Mouse (Mus musculus): ENCODE data around the gene Pth2. TPM values are rescaled to one million over a fixed set of nuclear protein-coding genes. Genes with fewer than 3 reads are reported as not detected.

Pth2 gene
- polyA plus RNA-seq, 1 experiment from 2014 or later = not detected

DNA sequence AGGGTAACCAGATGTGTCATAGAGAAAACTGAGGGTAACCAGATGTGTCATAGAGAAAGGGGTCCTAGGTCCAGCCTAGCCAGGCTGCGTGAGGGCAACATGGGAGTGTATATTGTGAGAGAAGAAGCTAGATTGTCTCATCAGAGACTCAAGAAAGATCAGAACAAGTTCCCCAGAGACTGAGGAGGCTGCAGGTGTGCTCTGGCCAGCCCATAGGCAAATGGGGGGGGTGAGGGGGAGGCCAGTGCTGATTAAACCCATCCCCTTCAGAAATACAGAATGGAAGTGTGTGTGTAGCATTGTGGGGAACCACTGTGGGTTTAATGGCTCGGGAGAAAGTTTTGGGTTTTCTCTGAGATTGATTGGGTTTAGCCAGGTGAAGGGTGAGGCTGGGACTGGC, 40.9 kb downstream of the Pth2 start:
- Histone ChIP-seq H3K4me2 (no peak overlapping the region), H3K9ac (no peak overlapping the region), H3K36me3 (replicated peaks) (no peaks in the 10 kb centered on the region), H3K4me3 (replicated peaks) (no peak overlapping the region), H3K27ac (replicated peaks) (no peak overlapping the region), H3K4me1 (replicated peaks) (no peaks in the 10 kb centered on the region), H3K9me3 (replicated peaks) (no peaks in the 10 kb centered on the region), H3K27me3 (peaks cover 10% of the 10 kb centered on the region)
- 34% methylated on average over 2 of the region's 2 CpGs for WGBS (ENCODE audit: insufficient replicate concordance)
- no peak for ATAC-seq (ENCODE audit: insufficient read depth)

GRCm38 (mm10) chr7:45224826-45225225, 44.0 kb downstream of the Pth2 start:
- H3K36me3 ChIP-seq (replicated peaks) = no peaks in the 10 kb centered on the region
- ATAC-seq (ENCODE audit: insufficient read depth) = no peak
- WGBS (ENCODE audit: insufficient replicate concordance) = 73% methylated on average over 7 of the region's 7 CpGs

DNA sequence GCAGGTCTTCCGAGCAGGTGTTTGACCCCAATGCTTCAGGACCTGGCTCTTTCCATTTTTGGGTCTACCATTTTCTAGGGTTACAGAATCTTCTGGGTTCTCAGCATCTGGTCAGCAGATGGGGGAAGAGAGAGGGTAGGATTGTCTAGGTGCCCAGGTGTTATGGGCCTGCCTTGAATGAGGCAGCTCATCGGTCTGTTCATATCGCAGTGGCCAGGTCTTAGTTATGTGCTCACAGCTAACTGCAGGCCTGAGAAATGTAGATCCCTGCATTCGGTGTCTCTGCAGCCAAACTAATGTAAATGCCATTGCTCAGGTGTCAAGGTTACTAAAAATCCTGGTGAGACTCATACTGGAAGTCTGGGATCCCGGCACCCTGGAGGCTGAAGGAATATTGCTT, 45.6 kb downstream of the Pth2 start:
- 75% methylated on average over 5 of the region's 5 CpGs for WGBS (ENCODE audit: insufficient replicate concordance)
- Histone ChIP-seq H3K36me3 (replicated peaks) (no peaks in the 10 kb centered on the region), H3K27ac (replicated peaks) (no peak overlapping the region)

More at GRCm38 (mm10) chr7:45224826-45225225, 44.0 kb downstream of the Pth2 start:
- H3K9me3 ChIP-seq (replicated peaks) = no peaks in the 10 kb centered on the region
- no peak overlapping the region for H3K27ac ChIP-seq (replicated peaks)
- no peak overlapping the region for H3K4me2 ChIP-seq
- no peaks in the 10 kb centered on the region for H3K27me3 ChIP-seq
- no peak overlapping the region for H3K9ac ChIP-seq
- H3K4me3 ChIP-seq (replicated peaks) = no peak overlapping the region
- no peaks in the 10 kb centered on the region for H3K4me1 ChIP-seq (replicated peaks)

DNA sequence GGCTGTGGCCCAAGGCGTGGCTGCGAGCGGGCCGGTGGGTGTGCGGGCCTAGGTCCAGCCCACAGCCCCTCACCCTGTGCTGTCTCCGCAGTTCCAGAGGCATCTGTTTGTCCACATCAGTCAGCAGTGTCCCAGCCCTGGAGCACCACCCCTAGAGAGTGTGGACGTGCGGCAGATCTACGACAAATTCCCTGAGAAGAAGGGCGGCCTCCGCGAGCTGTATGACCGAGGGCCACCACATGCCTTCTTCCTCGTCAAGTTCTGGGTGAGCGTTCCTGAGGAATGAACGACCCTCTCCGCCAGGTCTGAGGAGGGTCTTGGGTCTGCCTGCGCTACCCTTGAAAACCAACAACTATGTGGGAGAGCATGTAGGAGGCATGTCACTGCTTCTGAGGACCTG, 47.8 kb downstream of the Pth2 start:
- no peak overlapping the region for H3K4me2 ChIP-seq
- H3K9ac ChIP-seq = no peak overlapping the region
- no peak overlapping the region for H3K4me3 ChIP-seq (replicated peaks)
- no peak for ATAC-seq (ENCODE audit: insufficient read depth)
- WGBS (ENCODE audit: insufficient replicate concordance) = 81% methylated on average over 18 of the region's 18 CpGs
- no peak overlapping the region for H3K27ac ChIP-seq (replicated peaks)
- 0 out of 2 replicates have a peak, but pooled peaks cover 3% of the 10 kb centered on the region for H3K36me3 ChIP-seq (replicated peaks)
- H3K9me3 ChIP-seq (replicated peaks) = no peaks in the 10 kb centered on the region
- H3K4me1 ChIP-seq (replicated peaks) = peaks cover 9% of the 10 kb centered on the region
- no peaks in the 10 kb centered on the region for H3K27me3 ChIP-seq

More for the DNA sequence above, 45.6 kb downstream of the Pth2 start:
- Histone ChIP-seq H3K4me1 (replicated peaks) (no peaks in the 10 kb centered on the region), H3K9me3 (replicated peaks) (no peaks in the 10 kb centered on the region), H3K4me3 (replicated peaks) (no peak overlapping the region), H3K9ac (no peak overlapping the region), H3K27me3 (no peaks in the 10 kb centered on the region), H3K4me2 (no peak overlapping the region)
- no peak for ATAC-seq (ENCODE audit: insufficient read depth)

DNA sequence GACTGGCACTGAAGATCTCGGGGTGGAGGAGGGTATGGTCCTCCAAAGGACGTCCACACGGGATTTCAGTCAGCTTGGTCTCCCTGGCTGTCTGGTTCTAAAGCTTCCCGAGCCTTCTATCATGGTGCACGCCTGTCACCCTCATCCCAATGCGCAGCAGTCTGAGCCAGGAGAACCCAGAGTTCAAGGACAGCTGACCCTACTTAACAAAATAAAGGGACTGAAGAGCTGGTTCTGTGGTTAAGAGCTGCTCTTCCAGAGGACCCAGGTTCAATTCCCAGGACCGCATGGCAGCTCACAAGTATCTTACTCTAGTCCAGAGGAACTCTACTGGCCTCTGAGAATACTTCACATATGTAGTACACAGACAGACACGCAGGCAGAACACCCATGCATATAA, 48.3 kb downstream of the Pth2 start:
- Histone ChIP-seq H3K27me3 (no peaks in the 10 kb centered on the region), H3K4me1 (replicated peaks) (peaks cover 12% of the 10 kb centered on the region), H3K36me3 (replicated peaks) (0 out of 2 replicates have a peak, but pooled peaks cover 3% of the 10 kb centered on the region), H3K9me3 (replicated peaks) (no peaks in the 10 kb centered on the region), H3K4me2 (no peak overlapping the region), H3K9ac (no peak overlapping the region), H3K4me3 (replicated peaks) (no peak overlapping the region), H3K27ac (replicated peaks) (no peak overlapping the region)
- no peak for ATAC-seq (ENCODE audit: insufficient read depth)
- 63% methylated on average over 8 of the region's 8 CpGs for WGBS (ENCODE audit: insufficient replicate concordance)

- 68% methylated on average over 7 of the region's 7 CpGs for WGBS (ENCODE audit: insufficient replicate concordance)
Measured at GRCm38 (mm10) chr7:45229459-45230203, 48.8 kb downstream of the Pth2 start.

DNA sequence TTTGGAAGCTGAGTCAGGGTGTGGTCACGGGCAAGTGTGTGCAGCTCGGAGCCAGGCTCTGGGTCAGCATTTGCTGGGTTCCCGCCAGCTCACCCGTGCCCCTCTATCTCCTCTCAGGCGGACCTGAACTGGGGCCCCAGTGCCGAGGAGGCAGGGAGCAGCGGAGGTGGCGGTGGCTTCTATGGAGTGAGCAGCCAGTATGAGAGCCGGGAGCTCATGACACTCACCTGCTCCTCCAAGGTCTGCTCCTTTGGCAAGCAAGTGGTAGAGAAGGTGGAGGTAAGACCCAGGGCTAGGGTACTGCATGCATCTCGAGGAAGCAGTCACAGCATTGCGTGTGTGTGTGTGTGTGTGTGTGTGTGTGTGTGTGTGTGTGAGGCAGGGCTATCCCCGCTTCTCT, 50.4 kb downstream of the Pth2 start:
- Histone ChIP-seq H3K27ac (replicated peaks) (no peak overlapping the region), H3K9ac (no peak overlapping the region), H3K36me3 (replicated peaks) (0 out of 2 replicates have a peak, but pooled peaks cover 3% of the 10 kb centered on the region), H3K4me3 (replicated peaks) (no peak overlapping the region), H3K27me3 (no peaks in the 10 kb centered on the region; the same call in 1 of the 2 replicates), H3K4me2 (no peak overlapping the region), H3K4me1 (replicated peaks) (peaks cover 30% of the 10 kb centered on the region), H3K9me3 (replicated peaks) (no peaks in the 10 kb centered on the region)
- 71% methylated on average over 12 of the region's 12 CpGs for WGBS (ENCODE audit: insufficient replicate concordance)
- ATAC-seq (ENCODE audit: insufficient read depth) = no peak

More at GRCm38 (mm10) chr7:45229459-45230203, 48.8 kb downstream of the Pth2 start:
- Histone ChIP-seq H3K27me3 (no peaks in the 10 kb centered on the region; the same call in 1 of the 2 replicates), H3K27ac (replicated peaks) (no peak overlapping the region), H3K36me3 (replicated peaks) (0 out of 2 replicates have a peak, but pooled peaks cover 3% of the 10 kb centered on the region), H3K9ac (no peak overlapping the region), H3K9me3 (replicated peaks) (no peaks in the 10 kb centered on the region), H3K4me2 (no peak overlapping the region), H3K4me1 (replicated peaks) (peaks cover 18% of the 10 kb centered on the region), H3K4me3 (replicated peaks) (no peak overlapping the region)
- ATAC-seq (ENCODE audit: insufficient read depth) = no peak

Small RNAs within 50 kb of the gene (microRNA-seq; reads per million reads assigned to microRNA genes)
- not detected for gene Mir7055

Other genes with a start within 250 kb of the Pth2 start
- gene Tsks, start 237.8 kb upstream of the Pth2 start, polyA plus RNA-seq (2015; fragmentation: Nextera tagmentation; extraction: Ambion mirVana) = 0.08 TPM in 1 of 2 replicates, not detected in the other
- gene Cpt1c, start 206.1 kb upstream of the Pth2 start, polyA plus RNA-seq (2015; fragmentation: Nextera tagmentation; extraction: Ambion mirVana) = 1.5 and 1.6 TPM in 2 replicates
- 111 and 114 TPM in 2 replicates for gene Prmt1, start 194.4 kb upstream of the Pth2 start, polyA plus RNA-seq (2015; fragmentation: Nextera tagmentation; extraction: Ambion mirVana)
- 39.4 and 47.2 TPM in 2 replicates for gene Irf3, start 183.3 kb upstream of the Pth2 start, polyA plus RNA-seq (2015; fragmentation: Nextera tagmentation; extraction: Ambion mirVana)
- gene Bcl2l12, start 182.3 kb upstream of the Pth2 start, polyA plus RNA-seq (2015; fragmentation: Nextera tagmentation; extraction: Ambion mirVana) = 12.3 and 13.7 TPM in 2 replicates
- 10.4 and 11.9 TPM in 2 replicates for gene Scaf1, start 164.6 kb upstream of the Pth2 start, polyA plus RNA-seq (2015; fragmentation: Nextera tagmentation; extraction: Ambion mirVana)
- gene Rras, start 163.0 kb upstream of the Pth2 start, polyA plus RNA-seq (2015; fragmentation: Nextera tagmentation; extraction: Ambion mirVana) = 20.8 and 23.6 TPM in 2 replicates
- 2.1 and 2.3 TPM in 2 replicates for gene Prr12, start 128.1 kb upstream of the Pth2 start, polyA plus RNA-seq (2015; fragmentation: Nextera tagmentation; extraction: Ambion mirVana)
- gene Nosip, start 118.6 kb upstream of the Pth2 start, polyA plus RNA-seq (2015; fragmentation: Nextera tagmentation; extraction: Ambion mirVana) = 25.9 and 27.4 TPM in 2 replicates
- 8.5 and 9.0 TPM in 2 replicates for gene Prrg2, start 118.3 kb upstream of the Pth2 start, polyA plus RNA-seq (2015; fragmentation: Nextera tagmentation; extraction: Ambion mirVana)
- gene Rcn3, start 88.8 kb upstream of the Pth2 start, polyA plus RNA-seq (2015; fragmentation: Nextera tagmentation; extraction: Ambion mirVana) = 26.3 and 26.6 TPM in 2 replicates
- gene Fcgrt, start 77.1 kb upstream of the Pth2 start, polyA plus RNA-seq (2015; fragmentation: Nextera tagmentation; extraction: Ambion mirVana) = 43.6 and 51.2 TPM in 2 replicates
- 673 and 768 TPM in 2 replicates for gene Rps11, start 56.6 kb upstream of the Pth2 start, polyA plus RNA-seq (2015; fragmentation: Nextera tagmentation; extraction: Ambion mirVana)
- gene Rpl13a, start 52.2 kb upstream of the Pth2 start, polyA plus RNA-seq (2015; fragmentation: Nextera tagmentation; extraction: Ambion mirVana) = 534 and 633 TPM in 2 replicates
- gene Gm45713, start 44.8 kb upstream of the Pth2 start, polyA plus RNA-seq (2015; fragmentation: Nextera tagmentation; extraction: Ambion mirVana) = 0.10 TPM in 1 of 2 replicates, not detected in the other
- 3.4 and 3.7 TPM in 2 replicates for gene Flt3l, start 44.6 kb upstream of the Pth2 start, polyA plus RNA-seq (2015; fragmentation: Nextera tagmentation; extraction: Ambion mirVana)
- 42.2 and 46.8 TPM in 2 replicates for gene Pih1d1, start 26.7 kb upstream of the Pth2 start, polyA plus RNA-seq (2015; fragmentation: Nextera tagmentation; extraction: Ambion mirVana)
- gene Aldh16a1, start 26.4 kb upstream of the Pth2 start, polyA plus RNA-seq (2015; fragmentation: Nextera tagmentation; extraction: Ambion mirVana) = 31.4 and 32.6 TPM in 2 replicates
- not detected in 2 replicates for gene Slc17a7, start 17.0 kb upstream of the Pth2 start, polyA plus RNA-seq (2015; fragmentation: Nextera tagmentation; extraction: Ambion mirVana)
- gene Gfy, start 1.4 kb upstream of the Pth2 start, polyA plus RNA-seq (2015; fragmentation: Nextera tagmentation; extraction: Ambion mirVana) = not detected in 2 replicates
- gene Ccdc155, start 23.9 kb downstream of the Pth2 start, polyA plus RNA-seq (2015; fragmentation: Nextera tagmentation; extraction: Ambion mirVana) = 0.07 and 0.13 TPM in 2 replicates
- 2.0 and 2.4 TPM in 2 replicates for gene Dkkl1, start 31.2 kb downstream of the Pth2 start, polyA plus RNA-seq (2015; fragmentation: Nextera tagmentation; extraction: Ambion mirVana)
- gene Tead2, start 34.8 kb downstream of the Pth2 start, polyA plus RNA-seq (2015; fragmentation: Nextera tagmentation; extraction: Ambion mirVana) = 6.6 and 7.0 TPM in 2 replicates
- 15.1 and 16.7 TPM in 2 replicates for gene Cd37, start 58.1 kb downstream of the Pth2 start, polyA plus RNA-seq (2015; fragmentation: Nextera tagmentation; extraction: Ambion mirVana)
- gene Slc6a16, start 60.1 kb downstream of the Pth2 start, polyA plus RNA-seq (2015; fragmentation: Nextera tagmentation; extraction: Ambion mirVana) = not detected in 2 replicates
- gene Slc6a21, start 96.5 kb downstream of the Pth2 start, polyA plus RNA-seq (2015; fragmentation: Nextera tagmentation; extraction: Ambion mirVana) = not detected in 2 replicates
- 1.3 and 1.5 TPM in 2 replicates for gene Trpm4, start 152.8 kb downstream of the Pth2 start, polyA plus RNA-seq (2015; fragmentation: Nextera tagmentation; extraction: Ambion mirVana)
- gene Hrc, start 154.3 kb downstream of the Pth2 start, polyA plus RNA-seq (2015; fragmentation: Nextera tagmentation; extraction: Ambion mirVana) = 0.31 and 0.54 TPM in 2 replicates
- 0.09 and 0.14 TPM in 2 replicates for gene Ppfia3, start 186.0 kb downstream of the Pth2 start, polyA plus RNA-seq (2015; fragmentation: Nextera tagmentation; extraction: Ambion mirVana)
- gene Lin7b, start 189.6 kb downstream of the Pth2 start, polyA plus RNA-seq (2015; fragmentation: Nextera tagmentation; extraction: Ambion mirVana) = not detected in 2 replicates
- 77.8 and 86.3 TPM in 2 replicates for gene Snrnp70, start 214.7 kb downstream of the Pth2 start, polyA plus RNA-seq (2015; fragmentation: Nextera tagmentation; extraction: Ambion mirVana)
- gene Kcna7, start 224.7 kb downstream of the Pth2 start, polyA plus RNA-seq (2015; fragmentation: Nextera tagmentation; extraction: Ambion mirVana) = not detected in 2 replicates
- 0.22 and 0.24 TPM in 2 replicates for gene Ntf5, start 232.7 kb downstream of the Pth2 start, polyA plus RNA-seq (2015; fragmentation: Nextera tagmentation; extraction: Ambion mirVana)
- gene Lhb, start 239.8 kb downstream of the Pth2 start, polyA plus RNA-seq (2015; fragmentation: Nextera tagmentation; extraction: Ambion mirVana) = not detected in 2 replicates

All from liver, embryonic 15.5 days (tissue).